8 mouse cellular contexts compared by ENCODE assay signal in genomic region chr8:4322470-4322869, GRCm38 (mm10). TPM values are rescaled to one million over a fixed set of nuclear protein-coding genes. Genes with fewer than 3 reads are reported as not detected.
DNase-seq lines count a peak whose midpoint lies in the region; ATAC-seq and TF ChIP-seq lines count a peak whose summit lies in the region.

No protein-coding gene starts in this region.

- DNase-seq in midbrain, embryonic 11.5 days (ENCODE audit: low spot score, missing footprints) = peak; percentile 98
- peak; percentile 70 to 88 for DNase-seq in cerebellum, postnatal 4 days (ENCODE audit: low spot score in 2 of 2)
- DNase-seq in gastrocnemius, postnatal 25 days = peak; percentile 64
- peak; percentile 89 for DNase-seq in kidney, adult 2 months
- DNase-seq in neural tube, embryonic 10.5 days (ENCODE audit: extremely low spot score, low spot score) = peak; percentile 89
- peak; percentile 44 for DNase-seq in telencephalon, adult 2 months (ENCODE audit: low read depth, low spot score)

- 28% methylated on average over 2 of the region's 2 CpGs for WGBS in midbrain, embryonic 11.5 days
- WGBS in midbrain, embryonic 15.5 days = 33% methylated on average over 2 of the region's 2 CpGs
- WGBS in kidney, adult 2 months = 27% methylated on average over 2 of the region's 2 CpGs
- WGBS in limb, embryonic 13.5 days = 29% methylated on average over 2 of the region's 2 CpGs

- H3K9me3 ChIP-seq in midbrain, embryonic 11.5 days (ENCODE audit: control insufficient read depth, low read length) = no peaks in the 10 kb centered on the region
- H3K9me3 ChIP-seq in midbrain, embryonic 15.5 days = no peaks in the 10 kb centered on the region
- H3K9me3 ChIP-seq in limb, embryonic 13.5 days = no peaks in the 10 kb centered on the region

- H3K9ac ChIP-seq in midbrain, embryonic 11.5 days (ENCODE audit: low read length) = no peak overlapping the region
- H3K9ac ChIP-seq in midbrain, embryonic 15.5 days = no peak overlapping the region
- H3K9ac ChIP-seq in limb, embryonic 13.5 days = no peak overlapping the region

- TF ChIP-seq CTCF in kidney, adult 2 months (conservative IDR thresholded peaks at IDR 0.05; ENCODE audit: insufficient read depth, insufficient read length, low read depth, low read length) = peak; percentile 92

- no peak for ATAC-seq in midbrain, embryonic 11.5 days (ENCODE audit: low FRiP score)
- ATAC-seq in midbrain, embryonic 15.5 days (replicated peaks) = no peak
- ATAC-seq in limb, embryonic 13.5 days (ENCODE audit: low FRiP score, low read depth) = no peak

- no peak for TF ChIP-seq POLR2A in kidney, adult 2 months (IDR thresholded peaks at IDR 0.05; ENCODE audit: low read depth, low read length)

- peaks cover 17% of the 10 kb centered on the region for H3K4me1 ChIP-seq in midbrain, embryonic 11.5 days (ENCODE audit: control insufficient read depth, insufficient read depth, low read length)
- H3K4me1 ChIP-seq in midbrain, embryonic 15.5 days = peaks cover 43% of the 10 kb centered on the region
- peaks cover 53% of the 10 kb centered on the region for H3K4me1 ChIP-seq in kidney, adult 2 months (ENCODE audit: control insufficient read depth, insufficient read depth, low read length)
- peaks cover 44% of the 10 kb centered on the region for H3K4me1 ChIP-seq in limb, embryonic 13.5 days

- no peak overlapping the region for H3K27ac ChIP-seq in midbrain, embryonic 11.5 days (ENCODE audit: low read depth, low read length)
- no peak overlapping the region for H3K27ac ChIP-seq in midbrain, embryonic 15.5 days
- H3K27ac ChIP-seq in kidney, adult 2 months (ENCODE audit: insufficient read depth, low read depth, low read length) = no peak overlapping the region
- H3K27ac ChIP-seq in limb, embryonic 13.5 days = no peak overlapping the region

- H3K36me3 ChIP-seq in midbrain, embryonic 11.5 days (ENCODE audit: control insufficient read depth, insufficient read depth, low read length) = peaks cover 7% of the 10 kb centered on the region; the same call in 1 of the 2 replicates
- H3K36me3 ChIP-seq in midbrain, embryonic 15.5 days (replicated peaks) = no peaks in the 10 kb centered on the region; the same call in 1 of the 2 replicates
- no peaks in the 10 kb centered on the region for H3K36me3 ChIP-seq in kidney, adult 2 months (ENCODE audit: control insufficient read depth, insufficient read depth, low read length)
- H3K36me3 ChIP-seq in limb, embryonic 13.5 days = peaks cover 43% of the 10 kb centered on the region

- no peak overlapping the region for H3K4me3 ChIP-seq in midbrain, embryonic 11.5 days (ENCODE audit: low read depth, low read length)
- H3K4me3 ChIP-seq in midbrain, embryonic 15.5 days = no peak overlapping the region
- no peak overlapping the region for H3K4me3 ChIP-seq in kidney, adult 2 months (ENCODE audit: insufficient read depth, low read depth, low read length)
- H3K4me3 ChIP-seq in limb, embryonic 13.5 days = peak overlapping the region; percentile 92

- H3K4me2 ChIP-seq in midbrain, embryonic 11.5 days = no peak overlapping the region; the same call in 1 of the 2 replicates
- H3K4me2 ChIP-seq in midbrain, embryonic 15.5 days = no peak overlapping the region
- peak overlapping the region; percentile 89 for H3K4me2 ChIP-seq in limb, embryonic 13.5 days (replicated peaks)

- no peaks in the 10 kb centered on the region for H3K27me3 ChIP-seq in midbrain, embryonic 11.5 days (ENCODE audit: control insufficient read depth, insufficient read depth, low read length)
- no peaks in the 10 kb centered on the region for H3K27me3 ChIP-seq in midbrain, embryonic 15.5 days (replicated peaks)
- H3K27me3 ChIP-seq in kidney, adult 2 months (replicated peaks; ENCODE audit: control insufficient read depth, insufficient read depth, low read length) = no peaks in the 10 kb centered on the region
- H3K27me3 ChIP-seq in limb, embryonic 13.5 days = no peaks in the 10 kb centered on the region

RNA-seq across cellular contexts. Expression of gene Ccl25, which starts 2.5 kb away (rescaled TPM):
- polyA plus RNA-seq in midbrain, embryonic 11.5 days (2014; fragmentation: Nextera tagmentation; extraction: Ambion mirVana) = 15.7 and 17.8 TPM in 2 replicates
- polyA plus RNA-seq in midbrain, embryonic 15.5 days (2015; fragmentation: Nextera tagmentation; extraction: Ambion mirVana) = 19.3 and 20.4 TPM in 2 replicates
- total RNA-seq in gastrocnemius, postnatal 25 days (2021) = 10 to 100 TPM; 10.8 to 12.1 TPM
- polyA plus RNA-seq in kidney, adult 2 months (2012; rRNA removed) = 4.9 and 5.2 TPM in 2 replicates
- 19.9 and 20.4 TPM in 2 replicates for polyA plus RNA-seq in limb, embryonic 13.5 days (2015; fragmentation: Nextera tagmentation; extraction: Ambion mirVana)

RNA-seq across cellular contexts. Expression of gene Elavl1, which starts 2.7 kb away (rescaled TPM):
- polyA plus RNA-seq in midbrain, embryonic 11.5 days (2014; fragmentation: Nextera tagmentation; extraction: Ambion mirVana) = 366 and 369 TPM in 2 replicates
- 108 and 111 TPM in 2 replicates for polyA plus RNA-seq in midbrain, embryonic 15.5 days (2015; fragmentation: Nextera tagmentation; extraction: Ambion mirVana)
- total RNA-seq in gastrocnemius, postnatal 25 days (2021) = 10 to 100 TPM; 37.2 to 38.5 TPM
- polyA plus RNA-seq in kidney, adult 2 months (2012; rRNA removed) = 26.4 and 35.9 TPM in 2 replicates
- polyA plus RNA-seq in limb, embryonic 13.5 days (2015; fragmentation: Nextera tagmentation; extraction: Ambion mirVana) = 268 and 283 TPM in 2 replicates

RNA-seq across cellular contexts. Expression of gene Timm44, which starts 46.8 kb away (rescaled TPM):
- 67.4 and 70.7 TPM in 2 replicates for polyA plus RNA-seq in midbrain, embryonic 11.5 days (2014; fragmentation: Nextera tagmentation; extraction: Ambion mirVana)
- 46.7 and 48.2 TPM in 2 replicates for polyA plus RNA-seq in midbrain, embryonic 15.5 days (2015; fragmentation: Nextera tagmentation; extraction: Ambion mirVana)
- 10 to 100 TPM; 76.2 to 77.4 TPM for total RNA-seq in gastrocnemius, postnatal 25 days (2021)
- 88.1 and 91.9 TPM in 2 replicates for polyA plus RNA-seq in kidney, adult 2 months (2012; rRNA removed)
- polyA plus RNA-seq in limb, embryonic 13.5 days (2015; fragmentation: Nextera tagmentation; extraction: Ambion mirVana) = 62.9 and 63.0 TPM in 2 replicates

Comparison
In these comparisons a context has a peak if more than half of its experiments do, and no peak if none do; other contexts are left out.
1. DNase-seq: peak in every context shown above with its lines; median percentile 98 in midbrain, embryonic 11.5 days; 89 in kidney, adult 2 months; 89 in neural tube, embryonic 10.5 days; 79 in cerebellum, postnatal 4 days; 64 in gastrocnemius, postnatal 25 days; 44 in telencephalon, adult 2 months.